ENCODE assay signal across 16 mouse cellular contexts in genomic region chr8:9238974-9239373, GRCm38 (mm10).
"Had no signal": no experiment of that assay in that cellular context is flagged by ENCODE, and none has a peak within 500 bp of the region (broad histone marks: within the 10 kb centered on the region; RNA-seq: fewer than 3 reads in every experiment).

No protein-coding gene starts in this region.

- H3K4me1 ChIP-seq: liver, embryonic 12.5 days; liver, embryonic 15.5 days; stomach, embryonic 15.5 days had no signal

- H3K36me3 ChIP-seq: limb, embryonic 10.5 days; limb, embryonic 13.5 days; liver, embryonic 12.5 days; liver, embryonic 15.5 days; stomach, embryonic 15.5 days had no signal

- H3K27me3 ChIP-seq: liver, embryonic 12.5 days; liver, embryonic 15.5 days; stomach, embryonic 15.5 days had no signal

- H3K27ac ChIP-seq: kidney, postnatal 0 days; layer of hippocampus, adult 2 months; limb, embryonic 10.5 days; limb, embryonic 13.5 days; liver, embryonic 12.5 days; liver, embryonic 15.5 days; stomach, embryonic 15.5 days had no signal

- DNase-seq: kidney, postnatal 25 days; layer of hippocampus, adult 9-11 months; liver; lung, adult 2 months; lung, postnatal 10 days; lung, postnatal 4 days; right cerebral cortex, postnatal 25 days; spleen, adult 18-20 months; thymus, postnatal 25 days had no signal

- H3K4me3 ChIP-seq: layer of hippocampus, adult 2 months; limb, embryonic 10.5 days; limb, embryonic 13.5 days; liver, embryonic 12.5 days; liver, embryonic 15.5 days; stomach, embryonic 15.5 days had no signal
